Mouse (Mus musculus) G1E (cell line): ENCODE measurements around the gene 1110032F04Rik. TPM values are rescaled to one million over a fixed set of nuclear protein-coding genes. Genes with fewer than 3 reads are reported as not detected.

ENCODE experiments used
- ATAC-seq: 2 replicates; pipeline ENCODE4 v1.8.0; 2016; ENCODE audit warnings: mild to moderate bottlenecking; ENCODE audit not compliant: insufficient number of reproducible peaks, poor library complexity, low FRiP score, severe bottlenecking; ENCODE audit errors: extremely low read depth
- DNase-seq: peaks from one replicate; pipeline ENCODE4 v3.0.0; 2012; ENCODE audit warnings: low spot score
- H3K27me3 ChIP-seq: 2 replicates; pipeline ENCODE4 v1.6.1; 2012; ENCODE audit warnings: mild to moderate bottlenecking, low read length, inconsistent platforms; ENCODE audit not compliant: insufficient read depth
- H3K36me3 ChIP-seq: replicated peaks from 2 replicates; pipeline ENCODE3; 2012; ENCODE audit warnings: mild to moderate bottlenecking, inconsistent platforms
- H3K4me1 ChIP-seq: 2 replicates; pipeline ENCODE4 v1.6.1; 2012; ENCODE audit warnings: low read depth, low read length, inconsistent platforms, mixed read lengths; ENCODE audit not compliant: insufficient read depth
- H3K4me3 ChIP-seq: 2 replicates; pipeline ENCODE4 v1.5.1; 2012; ENCODE audit warnings: low read depth, mild to moderate bottlenecking, inconsistent platforms, low read length, moderate library complexity, mixed read lengths
- H3K9me3 ChIP-seq: replicated peaks from 2 replicates; pipeline ENCODE4 v1.6.1; 2012; ENCODE audit warnings: inconsistent platforms
- CTCF ChIP-seq: IDR thresholded peaks from 2 replicates; pipeline ENCODE4 v1.5.1; 2012; ENCODE audit warnings: low read depth, low read length, inconsistent platforms, mixed read lengths
- GATA1 ChIP-seq: IDR thresholded peaks from 2 replicates; pipeline ENCODE4 v1.6.1; 2012; ENCODE audit warnings: borderline replicate concordance, low read length, inconsistent platforms, mixed read lengths
- GATA2 ChIP-seq: IDR thresholded peaks from 2 replicates; pipeline ENCODE4 v1.6.1; 2012; ENCODE audit warnings: low read depth, low read length, inconsistent platforms, borderline replicate concordance
- POLR2AphosphoS5 ChIP-seq: IDR thresholded peaks from 2 replicates; pipeline ENCODE4 v1.6.1; 2012; ENCODE audit warnings: low read depth, low read length, inconsistent platforms; ENCODE audit not compliant: insufficient replicate concordance
- TAL1 ChIP-seq: conservative IDR thresholded peaks from 2 replicates; pipeline ENCODE4 v1.6.1; 2012; ENCODE audit warnings: low read depth, low read length, inconsistent platforms, mixed read lengths
- polyA plus RNA-seq: library from polyadenylated mRNA; stranded (reverse); fragments of >175 nt; gene quantifications from 2 replicates; pipeline ENCODE4 v1.2.3, GENCODE M21; 2012
- total RNA-seq, 2 experiments: library from RNA; stranded (forward) in 1 of 2; stranded (reverse) in 1 of 2; fragments of 200-1000 nt in 1 of 2; fragments of >200 nt in 1 of 2; fragmentation: Nextera tagmentation in 1 of 2; gene quantifications; 2 replicates each; pipeline ENCODE4 v1.2.3; 2014 to 2017

Gene 1110032F04Rik
- total and polyA plus RNA-seq, 3 experiments = 0.05 TPM; not detected in 2

DNA sequence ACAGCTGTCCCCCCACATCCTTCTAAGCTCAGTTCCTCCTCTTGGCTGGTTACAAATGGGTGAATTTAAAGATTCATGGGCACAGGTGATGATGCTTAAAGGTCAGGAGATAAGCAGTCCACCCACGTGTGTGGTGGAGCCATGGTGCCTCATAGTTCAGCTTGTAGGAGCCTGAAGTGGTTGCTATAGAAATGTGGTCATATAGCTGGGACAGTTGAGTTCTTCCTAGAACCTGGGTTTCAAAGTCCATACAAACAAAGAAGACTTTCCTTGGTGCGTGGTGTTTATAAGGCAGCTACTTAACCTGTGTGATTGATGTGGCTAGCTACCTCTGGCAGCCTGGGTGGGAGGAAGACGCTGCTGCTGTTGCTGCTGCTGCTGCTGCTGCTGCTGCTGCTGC lies 39.4 kb upstream of the 1110032F04Rik start:
- Histone ChIP-seq H3K4me1 (no peaks in the 10 kb centered on the region), H3K4me3 (no peak overlapping the region), H3K36me3 (no peaks in the 10 kb centered on the region), H3K27me3 (no peaks in the 10 kb centered on the region), H3K9me3 (no peaks in the 10 kb centered on the region)
- TF ChIP-seq TAL1 = no peak
- TF ChIP-seq CTCF = no peak
- TF ChIP-seq GATA2 = no peak
- TF ChIP-seq GATA1 = no peak
- no peak for TF ChIP-seq POLR2AphosphoS5
- no peak for DNase-seq
- ATAC-seq = no peak

- TF ChIP-seq GATA1 (no peak), TAL1 (no peak), CTCF (no peak), GATA2 (no peak), POLR2AphosphoS5 (no peak)
- no peaks in the 10 kb centered on the region for H3K4me1 ChIP-seq
- H3K9me3 ChIP-seq = no peaks in the 10 kb centered on the region
- DNase-seq = no peak
- no peak for ATAC-seq
- no peaks in the 10 kb centered on the region for H3K36me3 ChIP-seq
- no peak overlapping the region for H3K4me3 ChIP-seq
- peaks cover 5% of the 10 kb centered on the region; the same call in 1 of the 2 replicates for H3K27me3 ChIP-seq
Observed at GRCm38 (mm10) chr3:68836857-68837499, 32.4 kb upstream of the 1110032F04Rik start.

GRCm38 (mm10) chr3:68840206-68840605 lies 29.2 kb upstream of the 1110032F04Rik start:
- ATAC-seq (no peak), DNase-seq (no peak)
- peaks cover 5% of the 10 kb centered on the region; the same call in 1 of the 2 replicates for H3K27me3 ChIP-seq
- TF ChIP-seq POLR2AphosphoS5 = no peak
- no peak for TF ChIP-seq CTCF
- no peak for TF ChIP-seq TAL1
- no peak for TF ChIP-seq GATA2
- TF ChIP-seq GATA1 = no peak
- H3K4me3 ChIP-seq = no peak overlapping the region
- H3K36me3 ChIP-seq = no peaks in the 10 kb centered on the region
- no peaks in the 10 kb centered on the region for H3K9me3 ChIP-seq
- no peaks in the 10 kb centered on the region for H3K4me1 ChIP-seq

DNA sequence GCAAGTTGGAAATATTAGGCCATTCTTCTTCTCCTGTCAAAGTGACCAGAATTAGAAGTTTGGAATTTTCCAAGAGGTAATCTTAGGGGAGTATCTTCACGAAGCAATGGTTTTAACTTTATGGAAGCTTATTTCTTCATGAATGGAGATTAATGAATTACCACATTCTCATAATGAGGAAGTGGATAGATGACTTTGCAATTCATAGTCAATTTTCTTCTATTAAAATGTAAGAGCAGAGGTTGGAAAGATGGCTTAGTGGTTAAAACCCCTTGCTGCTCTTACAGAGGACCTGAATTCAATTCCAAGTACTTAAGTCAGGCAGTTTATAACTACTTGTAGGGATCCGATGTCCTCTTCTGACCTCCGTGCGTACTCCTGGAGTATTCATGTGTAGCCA lies 25.4 kb upstream of the 1110032F04Rik start:
- TF ChIP-seq GATA1 = no peak
- no peak for TF ChIP-seq POLR2AphosphoS5
- no peak for TF ChIP-seq CTCF
- no peak for TF ChIP-seq GATA2
- no peak for TF ChIP-seq TAL1
- no peaks in the 10 kb centered on the region for H3K4me1 ChIP-seq
- DNase-seq (no peak), ATAC-seq (no peak)
- H3K27me3 ChIP-seq = no peaks in the 10 kb centered on the region; the same call in 1 of the 2 replicates
- no peak overlapping the region for H3K4me3 ChIP-seq
- H3K9me3 ChIP-seq = no peaks in the 10 kb centered on the region
- H3K36me3 ChIP-seq = no peaks in the 10 kb centered on the region

DNA sequence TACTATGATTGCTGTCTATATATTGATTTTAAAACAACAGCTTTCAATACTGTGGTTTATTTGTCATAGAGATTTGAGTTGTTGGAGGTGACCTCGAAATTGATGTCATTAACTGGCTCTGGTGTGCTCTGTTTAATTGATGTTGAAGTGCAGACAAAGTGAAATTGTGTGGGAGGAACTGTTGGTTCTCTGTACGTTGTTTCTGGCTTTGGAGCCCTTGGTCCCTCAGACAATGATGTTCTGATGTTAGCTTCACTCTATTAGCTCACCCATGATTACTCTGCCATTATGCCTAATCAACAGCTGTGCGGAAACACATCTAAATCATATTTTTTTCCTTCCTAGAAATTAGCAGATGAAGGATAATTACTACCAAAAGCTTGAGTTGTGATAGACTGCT lies 21.1 kb upstream of the 1110032F04Rik start:
- DNase-seq (no peak), ATAC-seq (no peak)
- Histone ChIP-seq H3K9me3 (no peaks in the 10 kb centered on the region), H3K4me1 (no peaks in the 10 kb centered on the region), H3K4me3 (no peak overlapping the region), H3K27me3 (no peaks in the 10 kb centered on the region; the same call in 1 of the 2 replicates), H3K36me3 (no peaks in the 10 kb centered on the region)
- TF ChIP-seq GATA2 (no peak), POLR2AphosphoS5 (no peak), GATA1 (no peak), TAL1 (no peak), CTCF (no peak)

DNA sequence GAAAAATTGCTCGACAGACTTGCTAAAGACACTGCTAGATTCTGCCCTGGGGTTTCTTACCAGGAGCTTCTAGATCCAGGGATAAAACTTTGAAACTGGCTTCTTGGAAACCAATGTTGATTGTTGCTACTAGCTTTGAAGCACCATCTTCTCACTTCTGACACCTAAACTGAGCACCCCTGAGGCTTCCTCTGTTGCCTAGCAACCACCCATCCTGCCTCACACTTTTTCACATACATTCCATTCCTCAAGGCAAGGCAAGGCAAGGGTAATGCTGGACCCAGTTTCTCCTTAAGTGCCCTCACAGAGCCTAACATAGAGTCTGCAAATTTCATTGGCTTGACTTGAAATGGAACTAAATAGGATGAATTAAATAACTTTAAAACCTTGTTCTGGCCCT lies 17.0 kb upstream of the 1110032F04Rik start:
- H3K9me3 ChIP-seq = no peaks in the 10 kb centered on the region
- no peak for ATAC-seq

More for the DNA sequence above, 17.0 kb upstream of the 1110032F04Rik start:
- Histone ChIP-seq H3K4me3 (no peak overlapping the region), H3K27me3 (0 out of 2 replicates have a peak, but pooled peaks cover 2% of the 10 kb centered on the region), H3K4me1 (no peaks in the 10 kb centered on the region), H3K36me3 (no peaks in the 10 kb centered on the region)
- DNase-seq = no peak
- TF ChIP-seq TAL1 = no peak
- no peak for TF ChIP-seq CTCF
- no peak for TF ChIP-seq GATA2
- no peak for TF ChIP-seq GATA1
- no peak for TF ChIP-seq POLR2AphosphoS5
